Mouse (Mus musculus): ENCODE data around the gene Trmt1l. TPM values are rescaled to one million over a fixed set of nuclear protein-coding genes. Genes with fewer than 3 reads are reported as not detected.

Gene Trmt1l
- polyA plus RNA-seq (2021; fragmentation: Nextera tagmentation), result 15.8 and 16.3 TPM in 2 replicates
- long read RNA-seq, experiment 1, transcript Trmt1l-201 (15 exons, 2,749 nt), result major isoform, 27 of 44 reads
- long read RNA-seq, experiment 1, partial matches to known transcripts, result 12 of 44 reads
- long read RNA-seq, experiment 1, other reads (novel, unspliced or antisense), result 3 of 44 reads
- long read RNA-seq, experiment 2, transcript Trmt1l-204 (7 exons, 1,567 nt), result minor isoform, 10 of 204 reads
- long read RNA-seq, experiment 2, transcript Trmt1l-201 (15 exons, 2,749 nt), result major isoform, 122 of 204 reads
- long read RNA-seq, experiment 2, transcript Trmt1l-203 (1 exons, 1,989 nt), result minor isoform, 17 of 204 reads
- long read RNA-seq, experiment 2, partial matches to known transcripts, result 16 of 204 reads
- long read RNA-seq, experiment 2, other reads (novel, unspliced or antisense), result 36 of 204 reads

DNA sequence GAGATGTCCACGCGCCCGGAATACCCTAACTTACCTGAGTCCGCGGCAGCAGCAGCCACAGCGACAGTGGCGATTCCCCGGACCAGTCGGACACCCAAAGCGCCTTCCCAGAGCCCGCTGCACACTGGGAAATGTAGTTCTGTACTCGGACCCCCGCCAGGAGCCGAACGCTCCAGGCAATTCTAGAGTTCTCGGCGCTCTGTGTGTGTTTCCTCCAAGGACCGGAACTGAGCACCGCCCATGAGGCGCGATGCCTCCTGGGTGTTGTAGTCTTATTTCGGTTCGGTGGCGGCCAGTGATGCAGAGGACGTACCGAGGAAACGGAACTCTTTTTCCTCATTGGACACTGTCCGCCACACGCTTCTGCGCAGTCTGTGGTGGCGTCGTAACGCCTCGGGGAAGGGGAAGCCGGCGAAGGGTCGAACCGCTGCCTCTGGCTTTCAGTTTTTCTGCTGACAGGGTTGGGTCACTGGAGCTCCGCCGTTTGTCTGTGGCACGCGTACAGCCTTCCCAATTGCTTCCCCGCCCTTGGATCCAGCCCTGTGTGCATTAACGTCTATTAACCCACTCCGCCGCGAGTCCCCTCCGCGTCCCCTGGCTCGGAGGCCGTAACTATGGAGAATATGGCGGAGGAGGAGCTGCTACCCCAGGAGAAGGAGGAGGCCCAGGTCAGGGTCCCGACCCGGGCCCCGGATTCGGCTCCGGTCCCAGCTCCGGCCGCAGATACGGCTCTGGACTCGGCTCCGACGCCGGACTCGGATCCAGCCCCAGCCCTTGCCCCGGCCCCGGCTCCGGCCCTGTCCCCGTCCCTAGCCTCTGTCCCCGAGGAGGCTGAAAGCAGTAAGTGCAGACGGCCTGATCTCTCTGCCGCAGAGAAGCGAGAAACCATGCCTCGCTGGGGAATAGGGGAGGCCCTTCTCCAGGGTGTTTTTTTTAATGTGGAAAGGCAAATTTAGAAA lies at the start of gene Trmt1l, which contains the start of gene Swt1:
Gene Trmt1l (plus strand): TSS at position 280 of the 959 bp plus-strand sequence.
Gene Swt1 (minus strand): TSS at position 193 of the 959 bp plus-strand sequence.

DNA sequence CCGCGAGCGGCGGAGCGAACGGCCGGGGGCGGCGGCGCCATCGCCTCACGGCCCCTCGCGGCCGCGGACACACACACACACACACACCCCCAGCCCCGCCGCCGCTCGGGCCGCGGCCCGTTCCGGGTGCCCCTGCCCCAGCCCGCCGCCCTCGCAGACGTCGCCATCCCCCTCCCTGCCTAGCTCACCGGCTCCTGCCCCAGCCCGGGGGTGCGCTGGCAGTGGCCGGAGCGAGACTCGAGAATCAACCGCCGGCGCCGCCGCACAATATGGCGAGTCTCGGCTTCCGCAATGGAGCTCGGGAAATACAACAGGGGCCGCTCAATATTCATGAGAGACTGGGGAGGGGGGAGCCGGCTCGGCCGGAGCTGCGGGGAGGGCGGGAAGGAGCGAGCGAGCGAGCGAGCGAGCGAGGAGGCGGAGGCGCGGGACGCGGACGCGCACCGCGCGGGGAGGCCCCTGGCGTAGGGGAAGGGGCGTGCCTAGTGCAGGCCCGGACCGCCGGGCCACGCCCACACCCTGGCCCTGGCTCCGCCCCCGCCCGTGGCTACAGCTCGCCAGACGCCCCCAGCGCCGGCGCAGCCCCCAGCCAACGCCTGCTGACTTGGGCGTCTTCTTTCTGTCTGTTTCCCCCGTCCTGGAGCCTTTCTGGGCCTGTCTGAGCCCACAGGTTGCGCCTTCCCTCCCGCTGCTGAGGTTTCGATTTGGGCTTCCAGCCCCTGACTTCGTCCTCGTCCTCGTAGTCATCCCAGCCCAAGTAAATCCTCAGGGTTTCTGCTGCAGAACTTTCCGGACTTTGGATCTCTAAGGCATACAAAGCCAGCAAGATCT lies 72.4 kb downstream of the Trmt1l start, which contains the start of gene Rnf2:
Gene Rnf2 (minus strand): TSS at position 425 of the 831 bp plus-strand sequence.

Small RNA genes lying within 50 kb of the gene (microRNA-seq; reads per million reads assigned to microRNA genes)
- gene Mir7682, result 0.64 reads per million

Other genes starting within 250 kb of the Trmt1l start
- gene Gm47985, start 246.0 kb upstream of the Trmt1l start, polyA plus RNA-seq (2021; fragmentation: Nextera tagmentation), result not detected in 2 replicates
- not detected in 2 replicates for gene Gm8947, start 236.2 kb upstream of the Trmt1l start, polyA plus RNA-seq (2021; fragmentation: Nextera tagmentation)
- gene Gm47995, start 230.1 kb upstream of the Trmt1l start, polyA plus RNA-seq (2021; fragmentation: Nextera tagmentation), result not detected in 2 replicates
- not detected in 2 replicates for gene 3110040M04Rik, start 224.4 kb upstream of the Trmt1l start, polyA plus RNA-seq (2021; fragmentation: Nextera tagmentation)
- not detected in 2 replicates for gene Gm47996, start 218.4 kb upstream of the Trmt1l start, polyA plus RNA-seq (2021; fragmentation: Nextera tagmentation)
- gene Ivns1abp, start 84.1 kb upstream of the Trmt1l start, polyA plus RNA-seq (2021; fragmentation: Nextera tagmentation), result 27.5 and 30.5 TPM in 2 replicates
- gene Swt1, start 87 bp upstream of the Trmt1l start, polyA plus RNA-seq (2021; fragmentation: Nextera tagmentation), result 5.3 and 5.6 TPM in 2 replicates
- gene Rnf2, start 72.4 kb downstream of the Trmt1l start, polyA plus RNA-seq (2021; fragmentation: Nextera tagmentation), result 20.7 and 20.8 TPM in 2 replicates
- 0.40 and 1.1 TPM in 2 replicates for gene Fam129a, start 142.6 kb downstream of the Trmt1l start, polyA plus RNA-seq (2021; fragmentation: Nextera tagmentation)

Measured in layer of hippocampus, adult 6 months (tissue).